Mouse (Mus musculus) bone marrow, adult 2 months (tissue): ENCODE measurements around the gene Rgs2. TPM values are rescaled to one million over a fixed set of nuclear protein-coding genes. Genes with fewer than 3 reads are reported as not detected.

Experiments used
- H3K27ac ChIP-seq: fragments of 200-500 bp; 2 replicates; pipeline ENCODE4 v1.5.1; 2012; ENCODE audit warnings: low read depth, mild to moderate bottlenecking, control low read depth, inconsistent platforms, low read length; ENCODE audit not compliant: control insufficient read depth, poor library complexity, insufficient read depth
- H3K4me1 ChIP-seq: fragments of 200-500 bp; 2 replicates; pipeline ENCODE4 v1.6.1; 2011; ENCODE audit warnings: low read length; ENCODE audit not compliant: control insufficient read depth, insufficient read depth
- H3K4me3 ChIP-seq: fragments of 200-500 bp; replicated peaks from 2 replicates; pipeline ENCODE3; 2011; ENCODE audit warnings: mild to moderate bottlenecking, low read depth, low read length, control low read depth; ENCODE audit not compliant: control insufficient read depth
- CTCF ChIP-seq: fragments of 200-500 bp; IDR thresholded peaks from 2 replicates; pipeline ENCODE4 v1.5.1; 2011; ENCODE audit warnings: low read length, control low read depth; ENCODE audit not compliant: control insufficient read depth, insufficient read depth
- POLR2A ChIP-seq: fragments of 200-500 bp; IDR thresholded peaks from 2 replicates; pipeline ENCODE4 v1.6.1; 2011; ENCODE audit warnings: low read depth, mild to moderate bottlenecking, control low read depth, low read length, borderline replicate concordance; ENCODE audit not compliant: control insufficient read depth
- WGBS: fragments of 180-500 bp; shearing (Covaris S2); methylation state at CpG from one replicate; pipeline ENCODE4 v1.1.7; 2018; 5-methylcytosine and 5-hydroxymethylcytosine counted together
- polyA plus RNA-seq: library from polyadenylated mRNA; stranded (reverse); fragments of >200 nt; gene quantifications from 2 replicates; pipeline ENCODE4 v1.2.4, GENCODE M21; 2011; ENCODE audit warnings: low replicate concordance; ENCODE audit not compliant: missing spikeins, insufficient read depth, insufficient read length

Rgs2 gene
- polyA plus RNA-seq, 1 experiment = 44.7 TPM

- no peak overlapping the region for H3K27ac ChIP-seq
- 50% methylated on average over 2 of the region's 2 CpGs for WGBS
- no peak overlapping the region for H3K4me3 ChIP-seq
- TF ChIP-seq CTCF (no peak), POLR2A (no peak)
- H3K4me1 ChIP-seq = no peaks in the 10 kb centered on the region; the same call in 1 of the 2 replicates
Observed at GRCm38 (mm10) chr1:143982085-143982764, 21.7 kb downstream of the Rgs2 start.

- Histone ChIP-seq H3K4me1 (no peaks in the 10 kb centered on the region; the same call in 1 of the 2 replicates), H3K27ac (no peak overlapping the region), H3K4me3 (no peak overlapping the region)
- no peak for TF ChIP-seq CTCF
- no peak for TF ChIP-seq POLR2A
Observed at GRCm38 (mm10) chr1:143980811-143981210, 23.1 kb downstream of the Rgs2 start.

GRCm38 (mm10) chr1:143974637-143975036 lies 29.3 kb downstream of the Rgs2 start:
- H3K4me1 ChIP-seq = no peaks in the 10 kb centered on the region
- WGBS = 3% methylated on average over 2 of the region's 2 CpGs
- TF ChIP-seq CTCF (no peak), POLR2A (no peak)
- H3K27ac ChIP-seq = no peak overlapping the region
- no peak overlapping the region for H3K4me3 ChIP-seq

GRCm38 (mm10) chr1:143962301-143962700 lies 41.7 kb downstream of the Rgs2 start:
- TF ChIP-seq POLR2A = no peak
- TF ChIP-seq CTCF = no peak
- WGBS = 81% methylated on average over 3 of the region's 3 CpGs
- H3K4me1 ChIP-seq = no peaks in the 10 kb centered on the region; the same call in 1 of the 2 replicates

GRCm38 (mm10) chr1:143960340-143960739 lies 43.6 kb downstream of the Rgs2 start:
- 58% methylated on average over 2 of the region's 2 CpGs for WGBS
- no peaks in the 10 kb centered on the region; the same call in 1 of the 2 replicates for H3K4me1 ChIP-seq
- no peak overlapping the region for H3K27ac ChIP-seq
- H3K4me3 ChIP-seq = no peak overlapping the region
- no peak for TF ChIP-seq CTCF
- TF ChIP-seq POLR2A = no peak

More at GRCm38 (mm10) chr1:143962301-143962700, 41.7 kb downstream of the Rgs2 start:
- H3K27ac ChIP-seq = no peak overlapping the region
- no peak overlapping the region for H3K4me3 ChIP-seq

GRCm38 (mm10) chr1:143956090-143956489 lies 47.9 kb downstream of the Rgs2 start:
- 10% methylated on average over 1 of the region's 1 CpGs for WGBS
- TF ChIP-seq POLR2A (no peak), CTCF (no peak)
- no peaks in the 10 kb centered on the region for H3K4me1 ChIP-seq

GRCm38 (mm10) chr1:143952841-143953240 lies 51.1 kb downstream of the Rgs2 start:
- no peaks in the 10 kb centered on the region for H3K4me1 ChIP-seq
- WGBS = 86% methylated on average over 2 of the region's 2 CpGs

More at GRCm38 (mm10) chr1:143956090-143956489, 47.9 kb downstream of the Rgs2 start:
- H3K4me3 ChIP-seq = no peak overlapping the region
- no peak overlapping the region for H3K27ac ChIP-seq

More at GRCm38 (mm10) chr1:143952841-143953240, 51.1 kb downstream of the Rgs2 start:
- no peak overlapping the region for H3K4me3 ChIP-seq
- no peak for TF ChIP-seq POLR2A
- TF ChIP-seq CTCF = no peak
- H3K27ac ChIP-seq = no peak overlapping the region

Other genes starting within 250 kb of the Rgs2 start
- gene Trove2, start 227.1 kb downstream of the Rgs2 start, polyA plus RNA-seq = 3.7 and 6.5 TPM in 2 replicates
- 86.2 and 90.7 TPM in 2 replicates for gene Uchl5, start 226.9 kb downstream of the Rgs2 start, polyA plus RNA-seq
- 0.65 TPM in 1 of 2 replicates, not detected in the other for gene Rgs13, start 173.2 kb upstream of the Rgs2 start, polyA plus RNA-seq
- gene Rgs1, start 245.1 kb upstream of the Rgs2 start, polyA plus RNA-seq = 1.1 TPM in 1 of 2 replicates, not detected in the other